Mouse (Mus musculus): Measurements from ENCODE around the gene Abhd18. TPM values are rescaled to one million over a fixed set of nuclear protein-coding genes. Genes with fewer than 3 reads are reported as not detected.
"Not testable (repeated sequence)": the region's sequence is repeated elsewhere in the genome, so short reads cannot be mapped to it uniquely, and the experiment has no call there.

Abhd18 gene
- total RNA-seq (2017): 4.1 to 7.1 TPM (median 6.8 TPM) in 3 replicates

GRCm38 (mm10) chr3:40846957-40847017 lies at the start of gene Abhd18:
Abhd18 (plus strand) TSS chr3:40846970.
- ATAC-seq (replicated peaks; ENCODE audit: insufficient number of reproducible peaks, low FRiP score, low TSS enrichment, poor library complexity, severe bottlenecking): not testable (repeated sequence)

GRCm38 (mm10) chr3:40798054-40798453 lies 48.7 kb upstream of the Abhd18 start:
- ATAC-seq (replicated peaks; ENCODE audit: insufficient number of reproducible peaks, low FRiP score, low TSS enrichment, poor library complexity, severe bottlenecking): no peak

- peak; percentile 59 for ATAC-seq (replicated peaks; ENCODE audit: insufficient number of reproducible peaks, low FRiP score, low TSS enrichment, poor library complexity, severe bottlenecking)
Observed at GRCm38 (mm10) chr3:40798500-40798899, 48.3 kb upstream of the Abhd18 start.

GRCm38 (mm10) chr3:40799530-40800372 lies 47.0 kb upstream of the Abhd18 start, which contains the start of gene Plk4:
Plk4 (plus strand) TSS chr3:40800019.
- ATAC-seq (replicated peaks; ENCODE audit: insufficient number of reproducible peaks, low FRiP score, low TSS enrichment, poor library complexity, severe bottlenecking): peak; percentile 97

GRCm38 (mm10) chr3:40800373-40800823 lies 46.4 kb upstream of the Abhd18 start:
- no peak; the same call in 1 of the 2 replicates for ATAC-seq (replicated peaks; ENCODE audit: insufficient number of reproducible peaks, low FRiP score, low TSS enrichment, poor library complexity, severe bottlenecking)

GRCm38 (mm10) chr3:40806871-40807270 lies 39.9 kb upstream of the Abhd18 start:
- no peak for ATAC-seq (replicated peaks; ENCODE audit: insufficient number of reproducible peaks, low FRiP score, low TSS enrichment, poor library complexity, severe bottlenecking)

GRCm38 (mm10) chr3:40808686-40809085 lies 38.1 kb upstream of the Abhd18 start:
- no peak for ATAC-seq (replicated peaks; ENCODE audit: insufficient number of reproducible peaks, low FRiP score, low TSS enrichment, poor library complexity, severe bottlenecking)

GRCm38 (mm10) chr3:40809894-40810293 lies 36.9 kb upstream of the Abhd18 start:
- no peak for ATAC-seq (replicated peaks; ENCODE audit: insufficient number of reproducible peaks, low FRiP score, low TSS enrichment, poor library complexity, severe bottlenecking)

- no peak for ATAC-seq (replicated peaks; ENCODE audit: insufficient number of reproducible peaks, low FRiP score, low TSS enrichment, poor library complexity, severe bottlenecking)
Observed at GRCm38 (mm10) chr3:40813275-40813674, 33.5 kb upstream of the Abhd18 start.

GRCm38 (mm10) chr3:40845521-40845920 lies 1.2 kb upstream of the Abhd18 start:
- ATAC-seq (replicated peaks; ENCODE audit: insufficient number of reproducible peaks, low FRiP score, low TSS enrichment, poor library complexity, severe bottlenecking): not testable (repeated sequence)

GRCm38 (mm10) chr3:40846473-40846956 lies 255 bp upstream of the Abhd18 start, which contains the start of gene Mfsd8:
Mfsd8 (minus strand) TSS chr3:40846886.
- ATAC-seq (replicated peaks; ENCODE audit: insufficient number of reproducible peaks, low FRiP score, low TSS enrichment, poor library complexity, severe bottlenecking): peak; percentile 94

GRCm38 (mm10) chr3:40847018-40847417 lies 248 bp downstream of the Abhd18 start:
- ATAC-seq (replicated peaks; ENCODE audit: insufficient number of reproducible peaks, low FRiP score, low TSS enrichment, poor library complexity, severe bottlenecking): peak; percentile 50

- not testable (repeated sequence) for ATAC-seq (replicated peaks; ENCODE audit: insufficient number of reproducible peaks, low FRiP score, low TSS enrichment, poor library complexity, severe bottlenecking)
Observed at GRCm38 (mm10) chr3:40847936-40848335, 1.2 kb downstream of the Abhd18 start.

GRCm38 (mm10) chr3:40853123-40853738 lies 6.5 kb downstream of the Abhd18 start:
- ATAC-seq (replicated peaks; ENCODE audit: insufficient number of reproducible peaks, low FRiP score, low TSS enrichment, poor library complexity, severe bottlenecking): not testable (repeated sequence)

GRCm38 (mm10) chr3:40893816-40894258 lies 47.1 kb downstream of the Abhd18 start:
- peak; percentile 96 for ATAC-seq (replicated peaks; ENCODE audit: insufficient number of reproducible peaks, low FRiP score, low TSS enrichment, poor library complexity, severe bottlenecking)

- not testable (repeated sequence) for ATAC-seq (replicated peaks; ENCODE audit: insufficient number of reproducible peaks, low FRiP score, low TSS enrichment, poor library complexity, severe bottlenecking)
Observed at GRCm38 (mm10) chr3:40894336-40894735, 47.6 kb downstream of the Abhd18 start.

GRCm38 (mm10) chr3:40902443-40902842 lies 55.7 kb downstream of the Abhd18 start, which contains the start of gene 1700034I23Rik:
1700034I23Rik (minus strand) TSS chr3:40902543.
- ATAC-seq (replicated peaks; ENCODE audit: insufficient number of reproducible peaks, low FRiP score, low TSS enrichment, poor library complexity, severe bottlenecking): not testable (repeated sequence)

- ATAC-seq (replicated peaks; ENCODE audit: insufficient number of reproducible peaks, low FRiP score, low TSS enrichment, poor library complexity, severe bottlenecking): no peak
Observed at GRCm38 (mm10) chr3:40938189-40938588, 91.4 kb downstream of the Abhd18 start.

GRCm38 (mm10) chr3:40938592-40938991 lies 91.8 kb downstream of the Abhd18 start:
- ATAC-seq (replicated peaks; ENCODE audit: insufficient number of reproducible peaks, low FRiP score, low TSS enrichment, poor library complexity, severe bottlenecking): no peak

- ATAC-seq (replicated peaks; ENCODE audit: insufficient number of reproducible peaks, low FRiP score, low TSS enrichment, poor library complexity, severe bottlenecking): no peak
Observed at GRCm38 (mm10) chr3:40939019-40939418, 92.2 kb downstream of the Abhd18 start.

Data from monocyte, adult 5-6 weeks (primary cell).